Mouse (Mus musculus) lung, postnatal 0 days (tissue): ENCODE results near the gene Dgkz.

Source experiments
- CTCF ChIP-seq: IDR thresholded peaks from 2 replicates; pipeline ENCODE4 v1.5.1; 2016; ENCODE audit warnings: antibody characterized with exemption, mild to moderate bottlenecking
- EP300 ChIP-seq: IDR thresholded peaks from 2 replicates; pipeline ENCODE4 v1.6.1; 2016; ENCODE audit warnings: antibody characterized with exemption, mild to moderate bottlenecking, control low read depth

DNA sequence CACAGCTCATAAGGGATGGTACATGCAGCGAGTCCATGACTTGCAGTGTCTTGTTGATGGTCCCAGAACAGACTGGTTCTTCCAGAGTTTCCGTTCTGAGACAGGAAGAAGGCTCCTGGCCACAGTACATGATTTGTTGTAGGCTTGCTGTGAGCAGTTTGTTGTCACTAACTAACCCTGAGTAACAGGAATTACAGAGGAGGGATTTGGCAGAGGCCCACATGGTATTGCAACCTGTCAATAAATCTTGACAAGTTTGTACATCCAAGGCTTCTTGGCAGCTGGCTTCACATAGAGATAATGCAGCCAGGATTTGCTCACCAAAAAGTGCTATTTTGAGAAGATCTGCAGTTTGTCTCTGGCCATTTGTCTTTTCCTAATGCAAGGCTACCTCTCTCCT, 69.5 kb downstream of the Dgkz start:
- no peak for TF ChIP-seq EP300
- no peak for TF ChIP-seq CTCF
